Mouse (Mus musculus): ENCODE data around the gene Acin1. TPM values are rescaled to one million over a fixed set of nuclear protein-coding genes. Genes with fewer than 3 reads are reported as not detected.

Acin1 gene
- polyA plus RNA-seq, 1 experiment from 2014 or later = 145 TPM

GRCm38 (mm10) chr14:54644294-54644693 lies 42.4 kb downstream of the Acin1 start:
- peaks cover 69% of the 10 kb centered on the region for H3K36me3 ChIP-seq (ENCODE audit: control insufficient read depth, insufficient read depth, low read length)
- H3K9me3 ChIP-seq (ENCODE audit: control insufficient read depth, low read depth, low read length) = no peaks in the 10 kb centered on the region
- 87% methylated on average over 9 of the region's 9 CpGs for WGBS

GRCm38 (mm10) chr14:54643011-54643410 lies 43.7 kb downstream of the Acin1 start:
- no peak for ATAC-seq (ENCODE audit: insufficient number of reproducible peaks, insufficient read depth, low FRiP score, low read depth)
- no peak overlapping the region for H3K9ac ChIP-seq (replicated peaks; ENCODE audit: low read depth, low read length)
- no peaks in the 10 kb centered on the region for H3K9me3 ChIP-seq (ENCODE audit: control insufficient read depth, low read depth, low read length)
- H3K4me3 ChIP-seq (ENCODE audit: low read depth, low read length) = no peak overlapping the region
- H3K27me3 ChIP-seq (ENCODE audit: control insufficient read depth, insufficient read depth, low read length) = no peaks in the 10 kb centered on the region
- H3K36me3 ChIP-seq (ENCODE audit: control insufficient read depth, insufficient read depth, low read length) = peaks cover 62% of the 10 kb centered on the region
- H3K4me2 ChIP-seq (replicated peaks; ENCODE audit: low read depth, low read length) = no peak overlapping the region
- peaks cover 11% of the 10 kb centered on the region; the same call in 1 of the 2 replicates for H3K4me1 ChIP-seq (ENCODE audit: control insufficient read depth, insufficient read depth, low read length)
- whole genome bisulfite sequencing = 87% methylated on average over 2 of the region's 2 CpGs
- H3K27ac ChIP-seq (ENCODE audit: low read length) = no peak overlapping the region

More at GRCm38 (mm10) chr14:54644294-54644693, 42.4 kb downstream of the Acin1 start:
- H3K27me3 ChIP-seq (ENCODE audit: control insufficient read depth, insufficient read depth, low read length) = no peaks in the 10 kb centered on the region
- H3K27ac ChIP-seq (ENCODE audit: low read length) = no peak overlapping the region
- peaks cover 9% of the 10 kb centered on the region; the same call in 1 of the 2 replicates for H3K4me1 ChIP-seq (ENCODE audit: control insufficient read depth, insufficient read depth, low read length)
- no peak for ATAC-seq (ENCODE audit: insufficient number of reproducible peaks, insufficient read depth, low FRiP score, low read depth)
- no peak overlapping the region for H3K4me3 ChIP-seq (ENCODE audit: low read depth, low read length)
- H3K4me2 ChIP-seq (replicated peaks; ENCODE audit: low read depth, low read length) = no peak overlapping the region
- H3K9ac ChIP-seq (replicated peaks; ENCODE audit: low read depth, low read length) = no peak overlapping the region

GRCm38 (mm10) chr14:54642224-54642944 lies 44.3 kb downstream of the Acin1 start:
- Histone ChIP-seq H3K36me3 (ENCODE audit: control insufficient read depth, insufficient read depth, low read length) (peaks cover 60% of the 10 kb centered on the region), H3K4me3 (ENCODE audit: low read depth, low read length) (no peak overlapping the region), H3K9ac (replicated peaks; ENCODE audit: low read depth, low read length) (no peak overlapping the region), H3K9me3 (ENCODE audit: control insufficient read depth, low read depth, low read length) (no peaks in the 10 kb centered on the region), H3K27me3 (ENCODE audit: control insufficient read depth, insufficient read depth, low read length) (no peaks in the 10 kb centered on the region), H3K4me2 (replicated peaks; ENCODE audit: low read depth, low read length) (no peak overlapping the region), H3K27ac (ENCODE audit: low read length) (no peak overlapping the region), H3K4me1 (ENCODE audit: control insufficient read depth, insufficient read depth, low read length) (peaks cover 11% of the 10 kb centered on the region; the same call in 1 of the 2 replicates)
- ATAC-seq (ENCODE audit: insufficient number of reproducible peaks, insufficient read depth, low FRiP score, low read depth) = no peak
- 78% methylated on average over 25 of the region's 25 CpGs for WGBS

- peak within 1 kb of the TSS; percentile 76 for H3K9ac ChIP-seq (replicated peaks; ENCODE audit: low read depth, low read length)
- H3K27ac ChIP-seq (ENCODE audit: low read length) = peak within 1 kb of the TSS; percentile 64
- no peaks in the 10 kb centered on the region for H3K9me3 ChIP-seq (ENCODE audit: control insufficient read depth, low read depth, low read length)
- under 1% methylated on average over 45 of the region's 52 CpGs for WGBS
- H3K4me2 ChIP-seq (replicated peaks; ENCODE audit: low read depth, low read length) = peak within 1 kb of the TSS; percentile 85
- H3K27me3 ChIP-seq (ENCODE audit: control insufficient read depth, insufficient read depth, low read length) = no peaks in the 10 kb centered on the region
- peaks cover 56% of the 10 kb centered on the region for H3K36me3 ChIP-seq (ENCODE audit: control insufficient read depth, insufficient read depth, low read length)
- H3K4me3 ChIP-seq (ENCODE audit: low read depth, low read length) = peak within 1 kb of the TSS; percentile 49
- H3K4me1 ChIP-seq (ENCODE audit: control insufficient read depth, insufficient read depth, low read length) = peaks cover 11% of the 10 kb centered on the region; the same call in 1 of the 2 replicates
- peak; percentile 93 for ATAC-seq (ENCODE audit: insufficient number of reproducible peaks, insufficient read depth, low FRiP score, low read depth)
These were observed 45.3 kb downstream of the Acin1 start, which contains the start of gene Cdh24 for GRCm38 (mm10) chr14:54641305-54641969. TSS of gene Cdh24 (minus strand) at chr14:54641364.

- H3K27me3 ChIP-seq (ENCODE audit: control insufficient read depth, insufficient read depth, low read length) = no peaks in the 10 kb centered on the region
- H3K9me3 ChIP-seq (ENCODE audit: control insufficient read depth, low read depth, low read length) = no peaks in the 10 kb centered on the region
- peak within 1 kb of the TSS; percentile 85 for H3K4me2 ChIP-seq (replicated peaks; ENCODE audit: low read depth, low read length)
- peak within 1 kb of the TSS; percentile 49 for H3K4me3 ChIP-seq (ENCODE audit: low read depth, low read length)
- peak within 1 kb of the TSS; percentile 64 for H3K27ac ChIP-seq (ENCODE audit: low read length)
- ATAC-seq (ENCODE audit: insufficient number of reproducible peaks, insufficient read depth, low FRiP score, low read depth) = peak; percentile 20; the same call in 1 of the 2 replicates
- WGBS = 3% methylated on average over 22 of the region's 28 CpGs
- peaks cover 56% of the 10 kb centered on the region for H3K36me3 ChIP-seq (ENCODE audit: control insufficient read depth, insufficient read depth, low read length)
- peak within 1 kb of the TSS; percentile 76 for H3K9ac ChIP-seq (replicated peaks; ENCODE audit: low read depth, low read length)
- peaks cover 11% of the 10 kb centered on the region; the same call in 1 of the 2 replicates for H3K4me1 ChIP-seq (ENCODE audit: control insufficient read depth, insufficient read depth, low read length)
These were observed 45.8 kb downstream of the Acin1 start, which contains the start of gene Gm17606 for GRCm38 (mm10) chr14:54640946-54641304. TSS of gene Gm17606 (plus strand) at chr14:54640952.

- no peaks in the 10 kb centered on the region for H3K9me3 ChIP-seq (ENCODE audit: control insufficient read depth, low read depth, low read length)
- H3K27me3 ChIP-seq (ENCODE audit: control insufficient read depth, insufficient read depth, low read length) = no peaks in the 10 kb centered on the region
- H3K4me3 ChIP-seq (ENCODE audit: low read depth, low read length) = peak overlapping the region; percentile 49
- H3K4me2 ChIP-seq (replicated peaks; ENCODE audit: low read depth, low read length) = peak overlapping the region; percentile 85
- H3K9ac ChIP-seq (replicated peaks; ENCODE audit: low read depth, low read length) = no peak overlapping the region
- no peak overlapping the region for H3K27ac ChIP-seq (ENCODE audit: low read length)
- H3K36me3 ChIP-seq (ENCODE audit: control insufficient read depth, insufficient read depth, low read length) = peaks cover 50% of the 10 kb centered on the region
- ATAC-seq (ENCODE audit: insufficient number of reproducible peaks, insufficient read depth, low FRiP score, low read depth) = no peak
- peaks cover 11% of the 10 kb centered on the region; the same call in 1 of the 2 replicates for H3K4me1 ChIP-seq (ENCODE audit: control insufficient read depth, insufficient read depth, low read length)
- WGBS = 13% methylated on average over 4 of the region's 4 CpGs
These were observed 46.6 kb downstream of the Acin1 start for GRCm38 (mm10) chr14:54640121-54640520.

- no peak for ATAC-seq (ENCODE audit: insufficient number of reproducible peaks, insufficient read depth, low FRiP score, low read depth)
- Histone ChIP-seq H3K36me3 (ENCODE audit: control insufficient read depth, insufficient read depth, low read length) (peaks cover 38% of the 10 kb centered on the region), H3K4me2 (replicated peaks; ENCODE audit: low read depth, low read length) (no peak overlapping the region), H3K9me3 (ENCODE audit: control insufficient read depth, low read depth, low read length) (no peaks in the 10 kb centered on the region), H3K4me3 (ENCODE audit: low read depth, low read length) (no peak overlapping the region), H3K27me3 (ENCODE audit: control insufficient read depth, insufficient read depth, low read length) (no peaks in the 10 kb centered on the region), H3K9ac (replicated peaks; ENCODE audit: low read depth, low read length) (no peak overlapping the region), H3K27ac (ENCODE audit: low read length) (no peak overlapping the region), H3K4me1 (ENCODE audit: control insufficient read depth, insufficient read depth, low read length) (peaks cover 11% of the 10 kb centered on the region; the same call in 1 of the 2 replicates)
- 78% methylated on average over 5 of the region's 5 CpGs for WGBS
These were observed 48.5 kb downstream of the Acin1 start for GRCm38 (mm10) chr14:54638210-54638609.

- ATAC-seq (ENCODE audit: insufficient number of reproducible peaks, insufficient read depth, low FRiP score, low read depth) = no peak
- peaks cover 11% of the 10 kb centered on the region; the same call in 1 of the 2 replicates for H3K4me1 ChIP-seq (ENCODE audit: control insufficient read depth, insufficient read depth, low read length)
- 57% methylated on average over 8 of the region's 8 CpGs for WGBS
- H3K9me3 ChIP-seq (ENCODE audit: control insufficient read depth, low read depth, low read length) = no peaks in the 10 kb centered on the region
- H3K27me3 ChIP-seq (ENCODE audit: control insufficient read depth, insufficient read depth, low read length) = no peaks in the 10 kb centered on the region
- H3K4me3 ChIP-seq (ENCODE audit: low read depth, low read length) = no peak overlapping the region
- no peak overlapping the region for H3K27ac ChIP-seq (ENCODE audit: low read length)
- H3K9ac ChIP-seq (replicated peaks; ENCODE audit: low read depth, low read length) = no peak overlapping the region
- no peak overlapping the region for H3K4me2 ChIP-seq (replicated peaks; ENCODE audit: low read depth, low read length)
- H3K36me3 ChIP-seq (ENCODE audit: control insufficient read depth, insufficient read depth, low read length) = peaks cover 38% of the 10 kb centered on the region
These were observed 49.8 kb downstream of the Acin1 start for GRCm38 (mm10) chr14:54636954-54637353.
